Mouse (Mus musculus) CH12.LX (cell line): ENCODE measurements at regions not wholly inside any gene's neighbourhood (a gene's known extent, or its start where the extent isn't known, plus 50 kb on each side); places are given as distances from the start of the nearest gene placed in this dataset.

Experiments used
- DNase-seq: peaks from one replicate; pipeline ENCODE4 v3.0.0-alpha.2; 2013; ENCODE audit errors: extremely low read depth
- H3K27ac ChIP-seq: 2 replicates; pipeline ENCODE4 v1.5.1; 2012; ENCODE audit warnings: low read depth, mild to moderate bottlenecking, control low read depth, moderate library complexity; ENCODE audit not compliant: insufficient read depth
- H3K27me3 ChIP-seq: replicated peaks from 2 replicates; pipeline ENCODE3; 2012; ENCODE audit warnings: inconsistent platforms
- H3K36me3 ChIP-seq, 2 experiments: replicated peaks in 1 of 2; 2 replicates each; pipeline versions ENCODE3 to v1.6.1; 2012; ENCODE audit warnings: inconsistent platforms in 1 of 2, low read length in 1 of 2, mild to moderate bottlenecking in 1 of 2, mixed read lengths in 1 of 2, moderate library complexity in 1 of 2; ENCODE audit not compliant: control insufficient read depth in 1 of 2, insufficient read depth in 1 of 2
- H3K4me1 ChIP-seq, 2 experiments: 2 replicates each; pipeline ENCODE4 v1.6.1; 2012; ENCODE audit warnings: inconsistent platforms in 1 of 2, moderate library complexity in 1 of 2; ENCODE audit not compliant: insufficient read depth in 2 of 2, control insufficient read depth in 1 of 2
- H3K4me2 ChIP-seq: 2 replicates; pipeline ENCODE4 v1.6.1; 2012; ENCODE audit warnings: low read depth, mild to moderate bottlenecking, control low read depth; ENCODE audit not compliant: poor library complexity, insufficient read depth, severe bottlenecking
- H3K4me3 ChIP-seq, 3 experiments: fragments of 150-350 bp in 1 of 3; sonication (generic) in 1 of 3; replicated peaks in 1 of 3; 2 replicates each; pipeline versions ENCODE3 to v1.5.1; 2011 to 2012; ENCODE audit warnings: low read depth in 2 of 3, low read length in 2 of 3, mild to moderate bottlenecking in 2 of 3, moderate library complexity in 2 of 3, control low read depth in 1 of 3, improper control_type of control experiment in 1 of 3, inconsistent platforms in 1 of 3, mixed read lengths in 1 of 3; ENCODE audit not compliant: poor library complexity in 1 of 3
- H3K79me2 ChIP-seq: replicated peaks from 2 replicates; pipeline ENCODE4 v1.6.1; 2012; ENCODE audit warnings: mild to moderate bottlenecking, moderate library complexity; ENCODE audit not compliant: control insufficient read depth, poor library complexity, insufficient read depth, severe bottlenecking; ENCODE audit errors: extremely low read depth
- H3K9ac ChIP-seq: 2 replicates; pipeline ENCODE4 v1.6.1; 2012; ENCODE audit warnings: low read depth, mild to moderate bottlenecking, control low read depth, moderate library complexity; ENCODE audit not compliant: insufficient read depth
- H3K9me3 ChIP-seq: replicated peaks from 2 replicates; pipeline ENCODE3; 2012; ENCODE audit warnings: low read length, inconsistent platforms, mixed read lengths
- CHD2 ChIP-seq: IDR thresholded peaks from 2 replicates; pipeline ENCODE4 v1.6.1; 2011; ENCODE audit warnings: low read length, improper control_type of control experiment
- E2F4 ChIP-seq: IDR thresholded peaks from 2 replicates; pipeline ENCODE4 v1.6.1; 2011; ENCODE audit warnings: low read depth, low read length, improper control_type of control experiment; ENCODE audit not compliant: insufficient replicate concordance
- ETS1 ChIP-seq: conservative IDR thresholded peaks from 2 replicates; pipeline ENCODE4 v1.6.1; 2012; ENCODE audit warnings: low read depth, mild to moderate bottlenecking, inconsistent platforms, low read length, improper control_type of control experiment, moderate library complexity
- HCFC1 ChIP-seq: IDR thresholded peaks from 2 replicates; pipeline ENCODE4 v1.6.1; 2012; ENCODE audit warnings: low read depth, mild to moderate bottlenecking, inconsistent platforms, low read length, improper control_type of control experiment
- IRF4 ChIP-seq: IDR thresholded peaks from 2 replicates; pipeline ENCODE4 v1.6.1; 2014; ENCODE audit warnings: low read depth, mild to moderate bottlenecking, inconsistent platforms, low read length, improper control_type of control experiment
- MAFK ChIP-seq: IDR thresholded peaks from 2 replicates; pipeline ENCODE4 v1.6.1; 2011; ENCODE audit warnings: low read length, improper control_type of control experiment; ENCODE audit not compliant: insufficient replicate concordance
- MYC ChIP-seq: IDR thresholded peaks from 2 replicates; pipeline ENCODE4 v1.6.1; 2011; ENCODE audit warnings: low read depth, mild to moderate bottlenecking, improper control_type of control experiment, low read length
- NRF1 ChIP-seq: IDR thresholded peaks from 2 replicates; pipeline ENCODE4 v1.6.1; 2014; ENCODE audit warnings: low read depth, mild to moderate bottlenecking, inconsistent platforms, low read length, improper control_type of control experiment, moderate library complexity
- POLR2AphosphoS2 ChIP-seq: IDR thresholded peaks from 2 replicates; pipeline ENCODE4 v1.6.1; 2011; ENCODE audit warnings: low read depth, low read length, improper control_type of control experiment
- USF2 ChIP-seq: conservative IDR thresholded peaks from 2 replicates; pipeline ENCODE4 v1.6.1; 2011; ENCODE audit warnings: low read depth, low read length, improper control_type of control experiment
- ZMIZ1 ChIP-seq: IDR thresholded peaks from 2 replicates; pipeline ENCODE4 v1.6.1; 2012; ENCODE audit warnings: low read depth, mild to moderate bottlenecking, inconsistent platforms, low read length, improper control_type of control experiment
- dilution Hi-C: fragments of 300-500 bp; cut with MboI; formaldehyde crosslinking; loops from 2 replicates; pipeline ENCODE4 v1.14.3; 2020; ENCODE audit warnings: low sequenced_read_pairs; ENCODE audit not compliant: extremely low pct_unique_long_range_greater_than_20kb, extremely low pct_ligation_motif_present
- in situ Hi-C: fragments of 300-500 bp; cut with MboI; formaldehyde crosslinking; loops from 3 replicates; pipeline ENCODE4 v1.14.3; 2019; ENCODE audit warnings: low sequenced_read_pairs, low pct_ligation_motif_present, low pct_unique_long_range_greater_than_20kb, mixed read lengths

DNA sequence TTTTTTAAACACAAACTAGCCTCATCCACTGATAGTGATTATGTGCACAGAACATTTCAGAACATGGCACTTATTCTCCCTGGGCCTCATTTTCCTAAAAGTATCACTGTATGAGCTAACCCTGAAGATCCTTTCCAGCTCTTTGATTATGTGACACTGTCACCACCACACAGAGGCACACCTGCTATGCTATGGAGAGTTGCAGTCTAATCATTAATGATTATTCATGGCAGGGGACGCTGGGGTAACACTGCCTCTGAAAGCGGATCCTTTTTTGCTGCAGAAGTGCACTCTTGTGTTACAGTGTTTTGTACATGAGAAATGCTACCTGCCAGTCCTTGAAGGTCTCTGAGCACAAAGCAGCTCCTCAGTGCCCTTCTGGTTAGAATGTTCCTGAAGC, 615.3 kb upstream of the Fbxo33 start:
- dilution Hi-C loops (no loop called here), in situ Hi-C loops (no loop called here)
- TF ChIP-seq MAFK = no peak
- TF ChIP-seq USF2 = no peak
- TF ChIP-seq E2F4 = no peak

DNA sequence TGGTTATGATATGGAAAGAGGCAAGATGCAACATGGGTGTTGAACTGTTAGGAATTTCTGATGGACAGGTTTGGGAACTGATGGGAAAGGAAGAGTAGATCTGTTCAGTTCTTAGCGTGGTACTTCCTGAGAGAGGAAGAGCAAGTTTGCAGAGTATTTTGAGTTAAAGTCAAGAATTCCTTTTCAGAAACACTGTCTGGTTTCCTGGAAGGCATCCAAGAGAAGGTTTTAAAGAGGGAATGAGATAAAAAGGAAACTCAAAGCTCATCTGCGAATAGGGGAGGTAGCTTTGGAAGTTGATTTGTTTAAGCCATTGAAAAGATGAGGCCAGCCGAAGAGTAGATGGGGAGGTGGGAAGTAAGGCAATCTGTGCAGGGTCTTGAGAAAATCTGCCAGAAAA, 603.4 kb upstream of the Fbxo33 start:
- no peaks in the 10 kb centered on the region for H3K36me3 ChIP-seq
- no peaks in the 10 kb centered on the region for H3K9me3 ChIP-seq
- no peak overlapping the region for H3K9ac ChIP-seq
- H3K79me2 ChIP-seq = no peaks in the 10 kb centered on the region
- in situ Hi-C loops (no loop called here), dilution Hi-C loops (no loop called here)
- no peaks in the 10 kb centered on the region for H3K27me3 ChIP-seq
- no peak overlapping the region for H3K4me3 ChIP-seq
- no peak overlapping the region for H3K4me2 ChIP-seq
- TF ChIP-seq IRF4 = no peak
- TF ChIP-seq NRF1 = no peak
- no peaks in the 10 kb centered on the region for H3K4me1 ChIP-seq
- no peak overlapping the region for H3K27ac ChIP-seq
- no peak for DNase-seq

More for the DNA sequence above, 615.3 kb upstream of the Fbxo33 start:
- no peak overlapping the region for H3K4me2 ChIP-seq
- H3K36me3 ChIP-seq = no peaks in the 10 kb centered on the region
- H3K9me3 ChIP-seq = no peaks in the 10 kb centered on the region
- no peaks in the 10 kb centered on the region for H3K4me1 ChIP-seq
- no peaks in the 10 kb centered on the region for H3K27me3 ChIP-seq
- no peak for DNase-seq
- no peak overlapping the region for H3K9ac ChIP-seq
- H3K79me2 ChIP-seq = no peaks in the 10 kb centered on the region
- H3K27ac ChIP-seq = no peak overlapping the region
- H3K4me3 ChIP-seq = no peak overlapping the region

DNA sequence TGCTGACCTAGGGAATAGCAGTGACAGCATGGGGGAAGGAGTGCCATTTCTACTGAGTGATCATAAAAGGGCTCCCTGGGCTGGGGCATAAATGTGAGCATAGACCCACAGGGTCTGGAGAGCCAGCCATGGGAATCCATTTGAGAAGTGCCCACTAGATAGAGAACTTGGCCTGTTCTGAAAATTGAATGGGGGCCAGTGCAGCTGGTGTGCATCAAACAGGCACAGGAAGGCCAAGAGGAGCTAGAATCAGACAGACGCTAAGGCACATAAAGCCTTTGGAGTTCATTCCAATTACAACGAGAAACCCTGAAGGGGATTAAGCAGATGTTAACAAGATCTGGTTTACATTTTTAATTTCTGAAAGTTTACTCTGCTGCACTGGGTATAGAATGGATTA, 602.9 kb upstream of the Fbxo33 start:
- H3K4me2 ChIP-seq = no peak overlapping the region
- no peak for DNase-seq
- no peak for TF ChIP-seq MYC
- TF ChIP-seq MAFK = no peak
- TF ChIP-seq ETS1 = no peak
- TF ChIP-seq POLR2AphosphoS2 = no peak
- TF ChIP-seq HCFC1 = no peak
- TF ChIP-seq ZMIZ1 = no peak
- TF ChIP-seq CHD2 = no peak
- no peak for TF ChIP-seq E2F4
- H3K27ac ChIP-seq = no peak overlapping the region
- H3K27me3 ChIP-seq = no peaks in the 10 kb centered on the region
- H3K79me2 ChIP-seq = no peaks in the 10 kb centered on the region
- no peaks in the 10 kb centered on the region for H3K4me1 ChIP-seq
- H3K36me3 ChIP-seq = no peaks in the 10 kb centered on the region
- no peak overlapping the region for H3K9ac ChIP-seq
- dilution Hi-C loops (no loop called here), in situ Hi-C loops (no loop called here)
- no peaks in the 10 kb centered on the region for H3K9me3 ChIP-seq
- H3K4me3 ChIP-seq = no peak overlapping the region
